Mouse (Mus musculus): Measurements from ENCODE around the gene Duox1. TPM values are rescaled to one million over a fixed set of nuclear protein-coding genes. Genes with fewer than 3 reads are reported as not detected.

The Duox1 gene
- total RNA-seq, 4 experiments from 2014 or later: 0.06 to 0.13 TPM; not detected in 2

DNA sequence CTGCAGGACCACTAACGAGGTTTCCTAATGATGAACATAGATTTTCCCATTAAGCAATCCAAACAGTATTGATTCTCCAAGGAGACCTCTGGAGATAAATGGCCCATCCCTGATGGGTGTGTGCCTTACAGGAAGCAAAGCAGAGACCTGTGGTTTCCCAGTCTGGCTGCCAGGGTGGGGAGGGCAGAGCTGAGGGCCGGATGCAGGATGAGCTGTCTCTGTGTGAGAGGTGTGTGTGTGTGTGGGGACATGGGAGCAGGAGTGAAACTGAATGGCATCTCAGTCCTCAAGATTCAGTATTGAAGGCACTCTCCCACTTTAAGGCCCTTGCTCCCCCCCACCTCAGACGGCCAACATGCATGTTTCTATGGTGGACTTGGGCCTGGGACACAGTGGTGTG lies 40.7 kb downstream of the Duox1 start:
- DNase-seq: no peak

DNA sequence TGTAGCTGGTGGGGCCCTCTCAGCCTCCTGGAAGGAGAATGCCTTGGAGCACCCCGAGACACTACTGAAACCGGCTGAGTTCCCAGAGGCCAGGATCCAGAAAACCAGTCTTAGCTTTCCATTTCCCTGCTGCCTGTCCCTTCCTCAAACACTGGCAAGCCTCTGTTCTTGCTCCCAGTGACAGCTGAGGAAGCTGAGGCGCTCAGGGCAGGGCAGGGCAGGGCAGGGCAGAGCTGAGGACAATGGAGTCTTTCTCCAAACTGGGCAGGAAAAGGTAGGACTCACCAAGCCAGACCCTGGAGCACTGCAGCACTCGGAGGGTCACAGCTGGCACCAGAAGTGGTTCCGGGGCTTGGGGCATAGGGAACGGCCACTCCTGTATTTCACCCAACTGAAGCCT lies 44.8 kb downstream of the Duox1 start:
- DNase-seq: no peak

DNA sequence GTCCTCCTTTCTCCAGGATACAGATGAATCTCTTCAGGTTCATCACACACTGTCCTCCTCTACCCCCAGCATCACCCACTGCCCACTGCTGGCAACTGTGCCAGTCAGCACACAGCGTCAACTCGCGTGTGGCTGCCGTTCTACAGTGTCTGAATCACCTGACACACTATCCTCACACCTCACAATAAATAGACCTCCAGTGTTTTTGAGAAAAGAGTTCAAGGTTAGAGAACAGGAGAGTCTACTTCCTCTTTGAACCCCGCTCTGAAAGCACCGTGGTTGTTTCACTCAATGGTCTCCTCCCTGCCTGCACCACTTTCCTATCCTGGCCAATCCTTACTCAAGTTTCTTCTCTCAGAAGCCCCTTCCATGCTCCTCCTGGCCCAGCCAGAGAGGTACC lies 45.7 kb downstream of the Duox1 start:
- no peak for DNase-seq

DNA sequence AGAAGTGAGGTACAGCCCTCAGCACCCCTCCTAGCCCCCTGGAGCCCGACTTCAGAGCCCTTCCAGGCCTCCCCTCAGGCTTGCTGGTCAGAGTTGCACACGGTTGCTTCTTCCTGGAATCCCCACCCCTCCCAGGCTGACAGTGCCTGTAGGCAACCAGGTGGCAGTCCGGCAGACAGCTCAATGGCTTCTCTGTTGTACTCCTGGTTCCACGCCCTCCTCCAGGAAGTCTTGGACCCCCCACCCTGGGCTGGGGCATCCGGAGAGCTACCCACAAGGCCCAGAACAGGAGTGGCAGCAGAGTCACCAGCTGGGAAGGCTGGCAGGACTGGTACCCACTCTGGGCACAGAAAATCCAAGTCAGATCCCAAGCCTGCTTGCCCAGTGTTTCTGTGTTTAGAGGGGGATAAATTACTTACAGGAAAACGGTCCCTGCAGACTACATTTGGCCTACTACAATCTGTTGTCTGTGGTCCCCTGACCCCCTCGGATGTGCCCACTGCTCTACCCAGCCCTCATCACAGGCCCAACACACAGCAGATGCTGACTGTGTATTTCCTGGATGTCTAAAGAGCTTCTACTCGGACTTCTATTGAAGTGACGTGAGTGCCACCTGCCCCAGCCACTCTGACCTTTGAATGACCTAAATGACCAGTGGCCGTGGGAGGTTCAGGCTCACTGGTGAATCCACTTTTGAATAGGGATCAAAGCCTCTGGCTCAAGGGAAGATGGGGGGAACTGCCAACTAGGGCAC lies 46.6 kb downstream of the Duox1 start:
- DNase-seq: no peak

DNA sequence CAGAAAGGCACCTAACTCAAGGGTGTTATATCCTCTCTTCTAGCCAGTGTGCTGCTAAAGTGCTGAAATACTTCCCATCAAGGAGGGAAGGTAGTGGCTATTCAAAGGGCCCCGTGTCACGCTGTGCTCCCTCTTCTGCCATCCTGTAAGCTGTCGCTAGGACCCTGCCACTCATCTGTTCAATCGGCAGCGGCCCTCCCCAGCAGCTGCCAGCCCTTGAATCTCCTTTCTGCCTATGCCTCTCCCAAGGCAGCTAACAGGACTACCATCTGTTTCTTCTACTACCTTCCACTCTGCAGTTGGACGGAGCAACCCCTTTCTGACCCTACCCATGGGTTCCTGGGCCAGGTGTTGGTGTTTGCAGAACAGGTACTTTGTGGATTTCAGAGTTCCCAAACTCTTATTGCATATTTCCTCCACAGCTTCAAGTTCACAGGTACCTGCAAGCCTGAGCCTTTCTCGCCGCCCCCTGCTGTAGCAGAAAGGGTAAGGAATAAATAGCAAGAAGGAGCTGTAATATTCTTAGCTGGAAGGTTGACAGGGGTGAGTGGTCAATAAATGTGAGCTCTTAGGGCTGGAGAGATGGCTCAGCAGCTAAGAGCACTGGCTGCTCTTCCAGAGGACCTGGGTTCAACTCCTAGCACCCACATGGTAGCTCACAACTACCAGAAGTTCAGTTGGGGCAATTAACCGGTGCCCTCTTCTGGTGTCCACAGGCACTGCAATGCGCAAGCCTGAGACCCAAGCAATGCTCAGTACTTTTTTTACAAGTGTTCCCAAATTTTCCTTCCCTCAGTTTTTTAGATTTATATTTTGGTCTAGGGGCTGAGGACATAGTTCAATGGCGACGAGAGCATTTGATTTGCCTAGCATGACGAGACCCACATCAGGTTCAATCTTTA lies 47.4 kb downstream of the Duox1 start:
- no peak for DNase-seq

DNA sequence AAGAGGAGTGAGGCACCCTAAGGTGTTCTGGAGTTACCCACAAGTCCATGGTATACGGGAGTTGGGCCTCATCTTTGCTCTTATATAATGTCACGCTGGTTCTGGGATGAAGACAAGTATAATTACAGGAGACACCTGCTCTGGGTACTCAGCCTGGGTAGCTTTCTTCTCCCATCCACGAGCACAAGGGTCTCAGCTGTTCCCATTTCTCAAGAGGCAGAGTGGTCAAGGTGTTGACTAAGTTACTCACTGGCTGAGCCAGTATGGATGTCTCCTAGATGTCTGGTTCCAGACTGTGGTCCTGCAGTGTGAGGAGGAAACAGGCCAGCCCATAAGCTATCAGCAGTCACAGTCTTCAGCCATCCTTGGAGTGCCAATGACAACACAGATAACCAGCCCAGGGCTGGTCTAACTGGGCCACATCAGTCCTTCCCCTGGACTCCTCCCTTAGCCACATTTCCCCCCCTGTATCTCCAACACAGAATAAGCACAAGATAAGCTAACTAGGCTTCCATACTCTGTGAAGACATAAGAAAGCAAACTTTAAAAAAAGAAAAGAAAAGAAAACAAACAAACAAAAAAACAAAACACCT lies 49.0 kb downstream of the Duox1 start:
- no peak for DNase-seq

DNA sequence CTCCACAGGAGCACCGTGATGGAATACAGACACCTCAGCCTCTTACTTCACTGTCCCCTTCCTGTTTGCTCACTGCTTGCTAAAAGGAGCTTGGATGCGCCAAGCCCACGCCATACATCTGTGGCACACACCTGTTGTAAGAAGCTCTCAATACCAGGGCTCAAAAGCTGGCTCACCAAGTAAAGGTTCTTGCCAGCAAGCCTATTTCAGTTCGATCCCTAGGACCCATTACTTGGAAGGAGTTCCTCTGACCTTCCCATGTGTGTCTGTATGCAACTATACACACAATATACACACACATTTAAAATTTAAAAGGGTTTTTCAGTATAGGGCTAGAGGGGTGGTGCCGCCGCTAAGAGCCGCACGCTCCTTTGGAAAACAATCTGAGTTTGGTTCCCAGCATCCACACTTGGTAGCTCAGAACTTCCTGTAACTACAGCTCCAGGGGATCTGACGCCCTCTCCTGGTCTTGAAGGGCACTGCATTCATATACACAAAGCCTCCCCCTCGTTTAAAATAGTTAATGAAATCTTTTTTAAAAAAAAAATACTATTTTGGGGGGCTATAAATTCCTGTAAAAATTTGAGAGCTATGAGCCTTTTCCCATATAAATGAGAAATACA lies 49.9 kb downstream of the Duox1 start:
- DNase-seq: no peak

DNA sequence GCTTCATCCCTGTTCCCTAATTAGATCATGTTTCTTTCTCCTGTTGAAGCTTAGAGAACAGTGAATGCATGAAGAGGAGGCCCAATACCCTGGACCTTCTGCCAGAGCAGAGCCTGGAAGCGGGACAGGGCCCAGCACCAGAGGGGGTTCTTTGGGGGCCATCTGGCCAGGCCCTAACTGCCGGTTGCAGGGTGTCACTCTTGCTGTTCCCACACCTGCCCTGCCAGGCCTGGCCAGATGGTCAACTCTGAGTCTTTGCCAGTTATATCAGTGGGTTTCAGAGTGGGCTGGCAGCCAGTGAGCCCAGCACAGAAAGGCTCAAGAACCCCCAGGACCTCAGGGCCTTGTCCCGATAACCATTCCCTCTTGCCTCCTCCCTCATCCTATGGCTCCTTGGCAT lies 50.6 kb downstream of the Duox1 start:
- no peak for DNase-seq

DNA sequence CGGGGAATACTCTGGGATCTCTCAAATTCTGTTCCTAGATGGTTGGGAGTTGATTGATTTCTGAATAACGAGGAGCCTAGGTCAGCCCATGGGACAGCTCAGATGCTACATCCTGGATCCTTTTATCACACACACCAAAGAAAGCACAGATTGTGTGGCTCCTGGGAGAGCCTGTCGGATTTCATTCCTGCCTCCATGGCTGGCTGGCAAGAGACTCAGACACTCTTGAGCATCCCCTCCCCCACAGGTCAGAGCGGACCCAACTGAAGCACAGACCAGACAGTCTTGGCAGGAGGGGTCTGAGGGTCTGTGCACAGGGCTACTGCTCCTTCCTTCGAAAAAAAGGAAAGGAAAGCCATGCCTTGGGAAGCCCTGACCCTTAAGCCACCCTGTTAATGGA lies 51.2 kb downstream of the Duox1 start:
- no peak for DNase-seq

DNA sequence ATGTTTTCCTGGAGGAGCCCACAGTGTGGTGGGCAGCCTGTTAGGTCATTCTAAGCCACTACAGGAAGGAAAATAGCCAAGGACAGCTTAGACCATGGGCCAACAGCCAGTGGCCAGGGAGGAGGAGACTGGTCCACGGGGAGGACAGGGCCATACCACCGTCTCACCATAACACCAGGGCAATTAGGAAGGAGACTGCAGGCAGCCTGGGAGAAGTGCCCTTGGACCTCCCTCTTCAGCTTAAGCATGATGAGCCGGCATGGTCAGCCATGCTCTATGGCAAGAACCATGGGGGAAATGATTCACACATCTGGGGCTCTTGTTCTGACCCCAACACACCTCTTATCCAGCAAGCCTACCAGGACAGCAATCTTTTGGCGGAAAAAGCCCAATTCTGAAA lies 51.7 kb downstream of the Duox1 start:
- no peak for DNase-seq

DNA sequence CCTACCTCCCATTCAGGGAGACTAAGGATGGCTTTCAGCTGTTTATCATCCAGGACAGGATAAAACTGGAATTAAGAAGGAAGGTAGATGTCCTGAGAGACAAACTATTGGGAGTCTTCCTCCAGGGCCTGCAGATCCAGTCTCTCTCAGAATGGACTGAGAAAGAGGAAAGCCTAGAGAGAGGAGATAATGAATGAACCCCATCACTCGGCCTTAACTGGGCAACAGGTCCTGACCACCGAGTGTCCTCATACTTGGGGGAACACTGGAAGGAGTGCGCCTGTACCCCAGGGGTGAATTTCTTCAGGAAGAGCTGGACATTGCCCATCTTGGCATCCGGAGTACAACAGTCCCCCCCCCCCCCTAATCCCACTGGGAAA lies 52.2 kb downstream of the Duox1 start:
- no peak for DNase-seq

DNA sequence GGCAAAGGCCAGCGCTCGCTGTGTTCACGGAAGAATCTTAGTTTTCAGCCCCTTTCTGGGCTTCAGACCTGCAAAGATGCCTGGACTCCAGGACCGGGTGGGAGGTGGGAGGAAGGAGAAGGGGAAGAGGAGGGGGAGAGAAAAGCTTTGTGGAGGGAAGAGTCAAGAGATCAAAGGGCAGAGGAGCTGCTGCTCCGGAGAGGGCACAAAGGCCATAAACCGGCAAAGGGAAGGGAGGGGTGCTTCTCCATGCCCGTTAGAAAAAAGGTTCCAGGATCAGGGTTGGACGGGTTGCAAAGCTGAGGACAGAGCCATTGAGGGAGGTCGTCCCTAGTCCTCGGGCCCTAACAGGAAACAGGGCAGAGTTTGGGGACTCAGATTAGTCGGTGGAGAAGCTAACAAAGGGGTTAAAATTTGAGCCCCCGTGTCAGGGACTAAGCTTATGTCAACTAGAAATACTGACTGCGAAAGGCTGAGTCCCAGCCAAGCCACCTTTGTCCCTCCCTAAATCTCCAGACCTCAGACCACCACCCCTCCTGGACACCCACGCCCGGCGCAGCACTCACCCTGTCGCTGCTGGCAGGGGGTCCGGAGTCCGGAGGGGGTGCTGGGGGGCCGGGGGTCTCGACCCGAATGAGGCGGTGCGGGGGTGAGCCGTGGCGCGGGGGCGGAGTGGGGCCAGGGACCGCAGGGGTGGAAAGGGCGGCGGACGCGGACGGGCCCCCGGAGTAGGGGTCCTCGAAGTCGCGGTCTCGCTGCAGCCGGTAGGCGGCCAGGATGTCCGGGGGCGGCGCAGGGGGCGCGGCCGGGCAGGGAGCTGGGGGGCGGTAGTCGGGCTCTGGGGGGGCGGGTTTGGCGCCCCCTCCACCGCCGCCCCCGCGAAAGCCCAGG lies 52.9 kb downstream of the Duox1 start:
- DNase-seq: no peak

DNA sequence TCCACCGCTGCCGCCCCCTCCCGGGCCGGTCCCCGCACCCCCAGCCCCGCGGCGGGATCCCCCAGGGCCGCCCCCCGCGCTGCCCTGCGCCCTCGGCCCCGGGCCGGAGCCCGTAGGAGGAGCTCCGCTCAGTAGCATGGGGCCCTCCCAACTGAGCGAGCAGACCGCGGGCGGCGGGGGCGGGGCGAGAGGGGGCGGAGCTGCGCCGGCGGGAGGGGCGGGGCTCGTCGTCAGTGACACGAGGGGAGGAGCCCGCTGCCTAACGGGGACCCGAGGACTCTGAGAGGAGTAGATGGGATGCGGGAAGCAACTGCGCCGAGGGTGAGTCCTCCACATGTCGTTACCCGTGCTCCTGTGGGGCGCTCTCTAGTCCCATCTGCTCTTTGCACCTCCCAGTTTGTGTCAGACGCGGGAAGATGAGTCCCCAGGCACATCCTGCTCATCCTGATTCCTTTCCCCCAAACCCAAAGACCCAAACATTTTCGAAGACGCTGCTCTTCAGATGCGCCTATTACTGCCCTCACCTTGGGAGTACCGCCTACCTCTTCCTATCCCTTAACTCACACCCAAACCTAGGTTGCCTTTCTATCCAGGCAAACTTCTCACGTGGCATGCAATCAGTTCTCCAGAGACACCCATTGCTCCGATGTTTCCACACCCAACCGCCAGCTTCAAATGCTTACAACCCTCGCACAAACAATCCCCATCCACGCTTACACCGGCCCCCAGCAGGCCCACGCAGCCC lies 53.7 kb downstream of the Duox1 start, which contains the start of gene Shf:
TSS of gene Shf (minus strand) at position 168 of the 745 bp plus-strand sequence.
- DNase-seq: peak; percentile 83

DNA sequence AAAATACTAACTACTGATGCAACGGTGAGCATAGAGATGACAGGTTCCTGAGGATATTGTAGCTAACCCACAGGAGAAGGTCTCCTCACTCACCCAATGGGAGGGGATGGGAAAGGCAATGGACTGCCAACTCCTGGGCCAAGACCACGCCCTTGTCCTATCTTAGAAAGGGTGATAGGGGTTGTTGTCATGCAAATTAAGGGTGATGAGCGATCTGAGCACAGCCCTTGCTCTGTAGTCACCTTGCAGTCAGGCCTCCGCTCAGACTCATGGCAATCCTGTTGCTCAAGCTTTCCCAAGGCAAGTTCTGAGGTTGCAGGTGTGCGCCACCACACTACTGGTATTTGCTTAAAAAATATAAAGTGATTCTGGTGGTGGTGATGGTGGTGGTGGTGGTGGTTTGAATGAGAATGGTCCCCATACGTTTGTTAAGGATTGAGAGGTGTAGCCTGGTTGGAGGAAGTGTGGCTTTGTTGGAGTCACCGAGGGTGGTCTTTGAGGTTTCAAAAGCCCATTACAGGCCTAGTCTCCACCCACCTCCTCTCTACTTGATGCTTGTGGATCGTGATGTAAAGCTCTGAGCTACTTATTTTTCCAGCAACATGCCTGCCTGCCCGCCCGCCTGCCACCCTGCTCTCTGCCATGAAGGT lies 54.8 kb downstream of the Duox1 start:
- no peak for DNase-seq

DNA sequence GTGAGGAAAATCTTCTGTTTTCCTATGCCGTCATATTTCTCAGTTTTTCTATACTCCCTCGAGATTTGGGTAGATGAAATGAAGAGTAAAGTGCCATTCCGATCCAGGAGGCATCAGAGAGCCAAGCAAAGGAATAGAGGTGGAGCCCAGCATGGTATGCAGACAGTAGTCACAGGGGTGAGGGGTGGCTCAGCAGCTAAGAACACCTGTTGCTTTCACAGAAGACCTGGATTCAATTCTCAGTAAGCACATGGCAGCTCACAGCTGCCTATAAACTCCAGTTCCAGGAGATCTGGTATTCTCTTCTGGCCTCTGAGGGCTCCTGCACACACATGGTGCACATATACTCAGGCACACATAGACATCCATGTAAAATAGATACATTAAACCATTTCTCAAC lies 56.6 kb downstream of the Duox1 start:
- DNase-seq: no peak

DNA sequence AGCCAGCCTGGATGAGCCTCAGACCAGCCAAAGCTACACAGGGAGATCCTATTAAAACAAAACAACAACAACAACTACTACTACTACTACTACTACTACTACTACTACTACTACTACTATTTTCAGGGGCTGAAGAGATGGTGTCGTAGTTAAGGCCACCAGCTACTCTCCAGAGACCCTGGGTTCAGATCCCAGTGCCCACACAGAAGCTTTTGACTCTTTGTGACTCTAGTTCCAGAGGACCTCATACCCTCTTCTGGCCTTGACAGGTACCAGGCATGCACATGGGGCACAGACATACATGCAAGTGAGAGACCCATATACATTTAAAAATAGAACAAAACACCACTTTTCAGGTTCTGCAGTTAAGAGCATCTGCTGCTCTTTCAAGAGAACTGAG lies 57.1 kb downstream of the Duox1 start:
- no peak for DNase-seq

DNA sequence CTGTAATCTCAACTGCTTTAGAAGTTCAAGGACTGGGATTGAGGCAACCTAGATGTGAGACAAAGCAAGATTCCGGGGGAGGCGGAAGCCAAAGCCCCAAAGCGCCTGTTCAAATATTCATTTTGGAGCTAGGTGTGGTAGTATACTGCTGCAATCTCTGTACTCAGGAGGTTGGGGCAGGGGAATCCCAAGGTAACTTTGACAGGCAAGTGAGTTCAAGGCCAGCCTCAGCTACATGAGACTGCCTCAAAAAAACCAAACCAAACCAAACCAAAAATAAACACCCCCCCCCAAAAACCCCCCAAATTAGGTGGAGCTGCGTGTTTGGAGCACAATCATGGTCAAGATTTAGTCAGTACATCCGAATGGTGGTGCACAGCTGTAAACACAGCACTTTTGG lies 58.5 kb downstream of the Duox1 start:
- DNase-seq: no peak

DNA sequence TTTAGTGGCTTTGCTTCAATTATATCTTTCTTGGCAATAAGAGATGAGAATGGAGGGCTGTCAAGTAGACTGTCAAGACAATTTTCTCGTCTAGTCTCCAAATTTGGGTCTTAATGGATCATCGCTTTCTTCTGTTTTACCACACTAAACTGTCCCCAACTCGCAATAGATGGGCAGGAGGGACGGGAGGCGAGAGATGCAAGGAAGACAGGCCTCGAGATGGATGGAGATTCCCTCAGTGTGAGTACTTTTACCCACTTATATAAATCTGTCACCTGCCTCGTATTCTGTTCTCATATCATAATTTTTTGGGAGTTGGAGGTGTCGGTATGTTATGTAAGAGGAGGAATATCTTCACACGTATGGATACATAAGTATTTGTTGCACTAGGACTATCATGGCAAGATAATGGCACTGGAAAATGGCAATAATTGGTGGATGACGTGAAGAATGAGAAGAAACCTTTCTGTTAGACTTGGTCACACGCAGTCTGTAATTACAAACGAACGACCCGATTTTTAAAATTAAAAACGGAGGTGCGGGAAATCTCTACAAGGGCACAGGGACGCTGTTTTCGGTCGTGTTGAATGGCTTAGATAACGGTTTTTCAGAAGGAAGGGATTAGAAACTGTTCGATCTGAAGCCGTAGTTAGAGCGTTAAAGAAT lies 59.3 kb downstream of the Duox1 start:
- DNase-seq: no peak

DNA sequence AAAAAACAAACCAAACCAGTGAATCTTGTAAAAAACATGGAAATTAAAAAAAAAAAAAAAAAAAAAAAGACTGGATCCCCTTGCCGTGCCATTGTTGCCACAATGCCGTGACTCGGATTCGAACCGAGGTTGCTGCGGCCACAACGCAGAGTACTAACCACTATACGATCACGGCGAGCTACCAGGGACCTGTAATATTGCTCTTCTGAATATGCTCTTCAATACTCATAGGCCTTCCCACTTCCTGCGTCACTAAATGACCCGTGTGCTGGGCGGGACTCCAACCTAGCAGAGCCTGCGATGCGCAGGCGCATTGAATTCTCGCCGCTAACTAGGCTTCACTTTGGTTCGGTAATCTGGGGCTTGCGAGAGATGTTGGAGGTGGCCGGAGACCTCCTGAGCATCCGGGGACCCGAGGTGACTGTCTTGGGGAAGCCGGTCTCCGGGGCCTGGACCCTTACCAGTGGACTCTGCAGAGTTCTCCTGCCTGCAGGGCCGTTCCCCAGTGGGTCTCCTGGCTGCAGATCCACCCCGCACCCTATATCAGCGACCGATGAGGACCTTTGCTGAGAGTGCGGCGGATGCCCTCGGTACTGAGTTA lies 60.0 kb downstream of the Duox1 start:
- peak; percentile 96 for DNase-seq
